Mouse (Mus musculus) colon, adult 2 months (tissue): ENCODE measurements around the gene Olfr1084. TPM values are rescaled to one million over a fixed set of nuclear protein-coding genes. Genes with fewer than 3 reads are reported as not detected.

Source experiments
- polyA plus RNA-seq: library from polyadenylated mRNA; depleted of rRNA; stranded (reverse); fragments of >200 nt; gene quantifications from 2 replicates; pipeline ENCODE4 v1.2.3, GENCODE M21; 2012; rRNA removed

Gene Olfr1084
- not detected in 2 replicates for polyA plus RNA-seq

DNA sequence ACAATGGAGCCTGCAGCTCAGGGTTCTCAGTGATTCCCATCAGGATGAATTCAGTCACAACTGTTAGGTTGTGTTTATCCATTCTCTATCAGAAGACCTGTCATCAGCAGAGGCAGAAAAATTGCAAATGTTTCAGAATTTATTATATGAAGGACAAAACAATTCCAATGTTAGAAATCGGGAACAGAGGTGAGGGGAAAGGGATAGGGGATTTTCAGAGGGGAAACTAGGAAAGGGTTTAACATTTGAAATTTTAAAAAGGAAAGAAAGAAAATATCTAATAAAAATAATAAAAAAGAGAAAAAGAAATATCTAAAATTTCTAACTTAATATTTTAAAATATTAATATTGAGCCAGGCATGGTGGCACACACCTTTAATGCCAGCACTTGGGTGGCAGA is at the start of gene Olfr1084:
TSS of gene Olfr1084 (minus strand) at position 101 of the 400 bp plus-strand sequence.

DNA sequence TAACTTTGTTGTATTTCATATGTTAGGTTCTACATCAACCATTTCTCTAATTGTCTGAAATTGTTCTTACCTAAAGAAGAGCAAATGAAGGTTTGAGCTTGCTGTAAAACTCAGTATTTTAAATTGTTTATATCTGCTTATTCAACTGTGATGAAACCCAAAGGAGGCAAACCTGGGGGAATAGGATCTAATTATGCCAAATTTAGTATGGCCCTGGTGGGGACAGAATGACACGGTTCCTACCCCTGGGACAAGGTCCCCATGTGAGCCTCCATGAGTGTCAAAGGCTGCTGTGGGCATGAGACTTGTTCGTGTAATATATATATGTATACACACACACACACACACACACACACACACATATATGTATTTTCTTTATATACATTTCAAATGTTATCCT is 40.5 kb upstream of the Olfr1084 start, which contains the start of gene Olfr1086:
TSS of gene Olfr1086 (minus strand) at position 101 of the 400 bp plus-strand sequence.

DNA sequence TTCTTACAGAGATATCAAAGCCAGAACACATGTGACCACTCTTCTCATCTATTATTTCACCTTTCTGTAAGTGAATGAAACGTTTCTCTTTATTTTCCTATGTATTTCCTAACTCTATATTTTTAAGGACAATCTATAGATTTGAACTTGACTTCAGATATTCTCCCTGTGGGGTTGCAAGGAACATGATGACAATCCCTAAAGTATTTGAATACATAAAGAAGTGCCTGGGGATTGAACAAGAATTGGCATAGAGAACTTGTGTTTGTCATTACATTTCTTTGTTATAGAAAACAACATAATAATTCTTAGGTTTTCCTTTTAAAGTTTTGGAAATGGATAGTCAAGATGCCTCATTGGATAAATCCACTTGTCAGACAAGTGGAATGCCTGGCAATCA is 22.4 kb upstream of the Olfr1084 start, which contains the start of gene Olfr1085:
TSS of gene Olfr1085 (minus strand) at position 101 of the 400 bp plus-strand sequence.

DNA sequence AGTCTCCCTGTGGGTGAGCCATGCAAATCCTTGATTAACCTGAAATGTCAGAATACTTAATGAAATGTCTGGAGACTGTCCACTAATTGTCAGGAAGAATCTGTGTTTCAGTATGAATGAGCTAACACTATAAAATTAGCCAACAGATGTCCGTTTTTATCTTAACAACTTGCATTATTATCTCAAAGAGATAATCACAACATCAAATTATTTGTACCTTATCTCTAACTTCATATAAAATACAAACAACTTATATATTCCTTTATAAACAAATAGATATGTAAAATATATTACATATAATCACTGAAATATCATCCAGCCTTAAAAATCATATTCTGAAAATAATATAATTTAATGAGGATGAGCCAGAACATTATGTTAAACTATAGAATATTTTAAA is 40.7 kb downstream of the Olfr1084 start, which contains the start of gene Olfr1082:
TSS of gene Olfr1082 (minus strand) at position 101 of the 400 bp plus-strand sequence.

Other genes starting within 250 kb of the Olfr1084 start
- gene Olfr1061, start 225.7 kb downstream of the Olfr1084 start, polyA plus RNA-seq: not detected in 2 replicates
- gene Olfr1062, start 213.0 kb downstream of the Olfr1084 start, polyA plus RNA-seq: not detected in 2 replicates
- not detected in 2 replicates for gene Olfr1065, start 189.1 kb downstream of the Olfr1084 start, polyA plus RNA-seq
- gene Olfr1066, start 183.5 kb downstream of the Olfr1084 start, polyA plus RNA-seq: not detected in 2 replicates
- gene Olfr228, start 152.3 kb downstream of the Olfr1084 start, polyA plus RNA-seq: not detected in 2 replicates
- not detected in 2 replicates for gene Olfr1076, start 131.3 kb downstream of the Olfr1084 start, polyA plus RNA-seq
- not detected in 2 replicates for gene Olfr1079, start 97.2 kb downstream of the Olfr1084 start, polyA plus RNA-seq
- not detected in 2 replicates for gene Olfr1080, start 81.5 kb downstream of the Olfr1084 start, polyA plus RNA-seq
- not detected in 2 replicates for gene Olfr1082, start 40.8 kb downstream of the Olfr1084 start, polyA plus RNA-seq
- not detected in 2 replicates for gene Olfr1085, start 22.3 kb upstream of the Olfr1084 start, polyA plus RNA-seq
- not detected in 2 replicates for gene Olfr1086, start 40.4 kb upstream of the Olfr1084 start, polyA plus RNA-seq
- gene Olfr1087, start 58.7 kb upstream of the Olfr1084 start, polyA plus RNA-seq: not detected in 2 replicates
- gene Olfr1089, start 94.0 kb upstream of the Olfr1084 start, polyA plus RNA-seq: not detected in 2 replicates
- gene Olfr1090, start 119.3 kb upstream of the Olfr1084 start, polyA plus RNA-seq: not detected in 2 replicates
- gene Olfr1093, start 142.8 kb upstream of the Olfr1084 start, polyA plus RNA-seq: not detected in 2 replicates
- gene Olfr141, start 170.3 kb upstream of the Olfr1084 start, polyA plus RNA-seq: not detected in 2 replicates
- gene Olfr1094, start 184.9 kb upstream of the Olfr1084 start, polyA plus RNA-seq: not detected in 2 replicates
- gene Olfr1095, start 212.0 kb upstream of the Olfr1084 start, polyA plus RNA-seq: not detected in 2 replicates
- gene Gm13723, start 235.1 kb upstream of the Olfr1084 start, polyA plus RNA-seq: not detected in 2 replicates